Mouse (Mus musculus): ENCODE results near the gene Cfdp1. TPM values are rescaled to one million over a fixed set of nuclear protein-coding genes. Genes with fewer than 3 reads are reported as not detected.

Gene Cfdp1
- polyA plus RNA-seq, 1 experiment, result 2.4 TPM

GRCm38 (mm10) chr8:111876355-111876948 lies 22.4 kb upstream of the Cfdp1 start, which contains the start of gene Tmem170:
Gene Tmem170, minus strand, starts transcription at chr8:111876750.
- Histone ChIP-seq H3K27me3 (ENCODE audit: control insufficient read depth, insufficient read depth, low read length) (no peaks in the 10 kb centered on the region), H3K4me1 (ENCODE audit: control insufficient read depth, insufficient read depth, insufficient read length) (no peaks in the 10 kb centered on the region), H3K36me3 (ENCODE audit: control insufficient read depth, insufficient read depth, low read length) (no peaks in the 10 kb centered on the region), H3K4me3 (ENCODE audit: extremely low read depth, insufficient read depth, insufficient read length) (peak within 1 kb of the TSS; percentile 88), H3K27ac (ENCODE audit: insufficient read depth, low read length) (peak within 1 kb of the TSS; percentile 76)
- peak; percentile 96 to 97 for DNase-seq (ENCODE audit: low read depth in 1 of 2, low spot score in 2 of 2)
- TF ChIP-seq CTCF (IDR thresholded peaks at IDR 0.05; ENCODE audit: extremely low read depth, insufficient read depth, insufficient read length, insufficient replicate concordance) (peak; percentile 88), POLR2A (IDR thresholded peaks at IDR 0.05; ENCODE audit: low read depth, low read length) (peak; percentile 58)
- under 1% methylated on average over 47 of the region's 53 CpGs for WGBS

- no peak overlapping the region for H3K27ac ChIP-seq (ENCODE audit: insufficient read depth, low read length)
- WGBS, result 19% methylated on average over 9 of the region's 9 CpGs
- DNase-seq (ENCODE audit: low read depth in 1 of 2, low spot score in 2 of 2), result no peak
- TF ChIP-seq POLR2A (IDR thresholded peaks at IDR 0.05; ENCODE audit: low read depth, low read length) (no peak), CTCF (IDR thresholded peaks at IDR 0.05; ENCODE audit: extremely low read depth, insufficient read depth, insufficient read length, insufficient replicate concordance) (no peak)
- H3K27me3 ChIP-seq (ENCODE audit: control insufficient read depth, insufficient read depth, low read length), result no peaks in the 10 kb centered on the region
- no peaks in the 10 kb centered on the region for H3K36me3 ChIP-seq (ENCODE audit: control insufficient read depth, insufficient read depth, low read length)
- H3K4me3 ChIP-seq (ENCODE audit: extremely low read depth, insufficient read depth, insufficient read length), result peak overlapping the region; percentile 88
- H3K4me1 ChIP-seq (ENCODE audit: control insufficient read depth, insufficient read depth, insufficient read length), result no peaks in the 10 kb centered on the region
Measured at GRCm38 (mm10) chr8:111875758-111876157, 21.7 kb upstream of the Cfdp1 start.

- no peaks in the 10 kb centered on the region for H3K4me1 ChIP-seq (ENCODE audit: control insufficient read depth, insufficient read depth, insufficient read length)
- no peaks in the 10 kb centered on the region for H3K27me3 ChIP-seq (ENCODE audit: control insufficient read depth, insufficient read depth, low read length)
- TF ChIP-seq POLR2A (IDR thresholded peaks at IDR 0.05; ENCODE audit: low read depth, low read length) (no peak), CTCF (IDR thresholded peaks at IDR 0.05; ENCODE audit: extremely low read depth, insufficient read depth, insufficient read length, insufficient replicate concordance) (no peak)
- 89% methylated on average over 3 of the region's 3 CpGs for WGBS
- no peaks in the 10 kb centered on the region for H3K36me3 ChIP-seq (ENCODE audit: control insufficient read depth, insufficient read depth, low read length)
- H3K4me3 ChIP-seq (ENCODE audit: extremely low read depth, insufficient read depth, insufficient read length), result no peak overlapping the region
- no peak for DNase-seq (ENCODE audit: low read depth in 1 of 2, low spot score in 2 of 2)
- no peak overlapping the region for H3K27ac ChIP-seq (ENCODE audit: insufficient read depth, low read length)
Measured at GRCm38 (mm10) chr8:111871278-111871677, 17.2 kb upstream of the Cfdp1 start.

- Histone ChIP-seq H3K36me3 (ENCODE audit: control insufficient read depth, insufficient read depth, low read length) (peaks cover 3% of the 10 kb centered on the region; the same call in 1 of the 2 replicates), H3K27ac (ENCODE audit: insufficient read depth, low read length) (no peak overlapping the region), H3K27me3 (ENCODE audit: control insufficient read depth, insufficient read depth, low read length) (no peaks in the 10 kb centered on the region), H3K4me1 (ENCODE audit: control insufficient read depth, insufficient read depth, insufficient read length) (no peaks in the 10 kb centered on the region), H3K4me3 (ENCODE audit: extremely low read depth, insufficient read depth, insufficient read length) (no peak overlapping the region)
- DNase-seq (ENCODE audit: low read depth in 1 of 2, low spot score in 2 of 2), result no peak
- WGBS, result 76% methylated on average over 3 of the region's 3 CpGs
- no peak for TF ChIP-seq CTCF (IDR thresholded peaks at IDR 0.05; ENCODE audit: extremely low read depth, insufficient read depth, insufficient read length, insufficient replicate concordance)
- no peak for TF ChIP-seq POLR2A (IDR thresholded peaks at IDR 0.05; ENCODE audit: low read depth, low read length)
Measured at GRCm38 (mm10) chr8:111870379-111870778, 16.3 kb upstream of the Cfdp1 start.

- Histone ChIP-seq H3K36me3 (ENCODE audit: control insufficient read depth, insufficient read depth, low read length) (peaks cover 4% of the 10 kb centered on the region; the same call in 1 of the 2 replicates), H3K27ac (ENCODE audit: insufficient read depth, low read length) (no peak overlapping the region), H3K4me1 (ENCODE audit: control insufficient read depth, insufficient read depth, insufficient read length) (no peaks in the 10 kb centered on the region), H3K27me3 (ENCODE audit: control insufficient read depth, insufficient read depth, low read length) (no peaks in the 10 kb centered on the region), H3K4me3 (ENCODE audit: extremely low read depth, insufficient read depth, insufficient read length) (no peak overlapping the region)
- DNase-seq (ENCODE audit: low read depth in 1 of 2, low spot score in 2 of 2), result no peak
- TF ChIP-seq CTCF (IDR thresholded peaks at IDR 0.05; ENCODE audit: extremely low read depth, insufficient read depth, insufficient read length, insufficient replicate concordance) (no peak), POLR2A (IDR thresholded peaks at IDR 0.05; ENCODE audit: low read depth, low read length) (no peak)
- 81% methylated on average over 2 of the region's 2 CpGs for WGBS
Measured at GRCm38 (mm10) chr8:111868664-111869063, 14.6 kb upstream of the Cfdp1 start.

GRCm38 (mm10) chr8:111865857-111866256 lies 11.8 kb upstream of the Cfdp1 start:
- 87% methylated on average over 6 of the region's 6 CpGs for WGBS
- DNase-seq (ENCODE audit: low read depth in 1 of 2, low spot score in 2 of 2), result no peak
- Histone ChIP-seq H3K36me3 (ENCODE audit: control insufficient read depth, insufficient read depth, low read length) (peaks cover 4% of the 10 kb centered on the region; the same call in 1 of the 2 replicates), H3K4me1 (ENCODE audit: control insufficient read depth, insufficient read depth, insufficient read length) (no peaks in the 10 kb centered on the region), H3K27ac (ENCODE audit: insufficient read depth, low read length) (no peak overlapping the region), H3K27me3 (ENCODE audit: control insufficient read depth, insufficient read depth, low read length) (no peaks in the 10 kb centered on the region), H3K4me3 (ENCODE audit: extremely low read depth, insufficient read depth, insufficient read length) (no peak overlapping the region)
- TF ChIP-seq CTCF (IDR thresholded peaks at IDR 0.05; ENCODE audit: extremely low read depth, insufficient read depth, insufficient read length, insufficient replicate concordance) (no peak), POLR2A (IDR thresholded peaks at IDR 0.05; ENCODE audit: low read depth, low read length) (no peak)

- Histone ChIP-seq H3K27me3 (ENCODE audit: control insufficient read depth, insufficient read depth, low read length) (no peaks in the 10 kb centered on the region), H3K4me1 (ENCODE audit: control insufficient read depth, insufficient read depth, insufficient read length) (no peaks in the 10 kb centered on the region), H3K4me3 (ENCODE audit: extremely low read depth, insufficient read depth, insufficient read length) (no peak overlapping the region), H3K36me3 (ENCODE audit: control insufficient read depth, insufficient read depth, low read length) (peaks cover 4% of the 10 kb centered on the region; the same call in 1 of the 2 replicates), H3K27ac (ENCODE audit: insufficient read depth, low read length) (no peak overlapping the region)
- 95% methylated on average over 8 of the region's 8 CpGs for WGBS
- TF ChIP-seq CTCF (IDR thresholded peaks at IDR 0.05; ENCODE audit: extremely low read depth, insufficient read depth, insufficient read length, insufficient replicate concordance), result no peak
- no peak for TF ChIP-seq POLR2A (IDR thresholded peaks at IDR 0.05; ENCODE audit: low read depth, low read length)
- no peak for DNase-seq (ENCODE audit: low read depth in 1 of 2, low spot score in 2 of 2)
Measured at GRCm38 (mm10) chr8:111865130-111865852, 11.2 kb upstream of the Cfdp1 start.
